Mouse (Mus musculus): ENCODE results near the gene Ephb2. TPM values are rescaled to one million over a fixed set of nuclear protein-coding genes. Genes with fewer than 3 reads are reported as not detected.

The Ephb2 gene
- polyA plus RNA-seq, 1 experiment: 0.20 TPM

GRCm38 (mm10) chr4:136701236-136701635, 134.6 kb downstream of the Ephb2 start:
- H3K27me3 ChIP-seq (replicated peaks): peaks cover 59% of the 10 kb centered on the region
- peaks cover 40% of the 10 kb centered on the region for H3K4me1 ChIP-seq
- no peaks in the 10 kb centered on the region for H3K36me3 ChIP-seq (replicated peaks; ENCODE audit: low read length)
- H3K9me3 ChIP-seq: no peaks in the 10 kb centered on the region
- H3K4me3 ChIP-seq (replicated peaks): no peak overlapping the region
- TF ChIP-seq FLI1 (IDR thresholded peaks at IDR 0.05; ENCODE audit: low read length) (no peak), GATA1 (IDR thresholded peaks at IDR 0.05; ENCODE audit: borderline replicate concordance, low read length) (no peak)

GRCm38 (mm10) chr4:136699084-136699450, 136.7 kb downstream of the Ephb2 start:
- H3K4me3 ChIP-seq (replicated peaks): no peak overlapping the region
- no peaks in the 10 kb centered on the region for H3K9me3 ChIP-seq
- peaks cover 41% of the 10 kb centered on the region for H3K4me1 ChIP-seq
- H3K36me3 ChIP-seq (replicated peaks; ENCODE audit: low read length): no peaks in the 10 kb centered on the region
- TF ChIP-seq FLI1 (IDR thresholded peaks at IDR 0.05; ENCODE audit: low read length) (no peak), GATA1 (IDR thresholded peaks at IDR 0.05; ENCODE audit: borderline replicate concordance, low read length) (no peak)
- H3K27me3 ChIP-seq (replicated peaks): peaks cover 54% of the 10 kb centered on the region

DNA sequence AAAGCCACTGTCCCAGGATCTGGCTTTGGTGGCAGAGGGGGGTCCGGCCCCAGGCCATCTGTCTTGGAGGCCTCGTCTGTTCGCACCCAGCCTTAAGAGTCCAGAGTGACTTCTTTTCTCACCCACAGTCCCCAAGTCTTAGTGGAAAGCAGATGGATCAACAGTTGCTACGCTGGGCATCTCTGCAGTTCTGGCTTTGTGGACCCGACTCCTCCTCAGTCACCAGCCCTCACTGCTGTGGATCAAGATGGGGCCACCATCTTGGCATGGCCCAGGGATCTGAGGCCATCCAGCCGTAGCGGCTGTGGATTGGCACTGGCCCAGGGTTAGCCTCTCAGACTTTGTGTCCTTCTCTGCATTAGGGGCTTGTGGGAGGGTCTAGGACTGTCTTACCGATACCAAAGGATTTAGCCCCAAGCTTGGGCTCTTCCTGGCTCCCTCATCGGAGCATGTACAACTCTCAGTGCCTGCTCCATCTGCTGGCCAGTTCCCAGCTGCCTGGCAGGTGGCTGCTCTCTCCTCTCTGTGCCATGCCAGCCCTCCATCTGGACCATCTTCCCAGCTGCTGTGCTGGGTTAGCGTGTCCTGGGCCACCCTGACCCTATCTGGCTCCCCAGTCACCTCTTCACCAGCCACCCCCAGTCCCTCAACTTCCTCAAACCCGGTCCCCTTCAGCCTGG, 137.2 kb downstream of the Ephb2 start:
- TF ChIP-seq FLI1 (IDR thresholded peaks at IDR 0.05; ENCODE audit: low read length) (no peak), GATA1 (IDR thresholded peaks at IDR 0.05; ENCODE audit: borderline replicate concordance, low read length) (no peak)

DNA sequence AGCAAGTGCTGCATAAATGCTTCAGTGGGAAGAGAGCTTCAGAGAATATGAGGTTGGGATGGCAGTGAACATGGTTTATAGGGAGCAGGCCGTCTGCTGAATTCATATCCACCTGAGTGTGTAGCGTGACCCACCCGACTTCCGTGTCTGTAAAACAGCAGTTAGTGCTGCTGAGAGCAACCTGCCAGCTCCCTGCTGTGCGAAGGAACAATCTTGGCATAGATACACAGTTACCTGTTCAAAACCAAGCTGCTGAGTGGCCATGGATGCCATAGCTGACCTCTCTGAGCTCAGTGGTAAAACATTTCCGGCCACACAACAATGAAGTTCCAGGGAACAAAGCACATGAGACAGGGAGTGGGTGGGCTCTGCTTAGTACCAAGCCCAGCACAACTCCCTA, 138.5 kb downstream of the Ephb2 start:
- TF ChIP-seq GATA1 (IDR thresholded peaks at IDR 0.05; ENCODE audit: borderline replicate concordance, low read length): no peak
- TF ChIP-seq FLI1 (IDR thresholded peaks at IDR 0.05; ENCODE audit: low read length): no peak
- peaks cover 38% of the 10 kb centered on the region for H3K4me1 ChIP-seq
- H3K27me3 ChIP-seq (replicated peaks): peaks cover 47% of the 10 kb centered on the region
- no peak overlapping the region for H3K4me3 ChIP-seq (replicated peaks)
- H3K9me3 ChIP-seq: no peaks in the 10 kb centered on the region
- H3K36me3 ChIP-seq (replicated peaks; ENCODE audit: low read length): no peaks in the 10 kb centered on the region

More for the DNA sequence above, 137.2 kb downstream of the Ephb2 start:
- Histone ChIP-seq H3K4me1 (peaks cover 41% of the 10 kb centered on the region), H3K36me3 (replicated peaks; ENCODE audit: low read length) (no peaks in the 10 kb centered on the region), H3K27me3 (replicated peaks) (peaks cover 55% of the 10 kb centered on the region), H3K4me3 (replicated peaks) (no peak overlapping the region), H3K9me3 (no peaks in the 10 kb centered on the region)

- peaks cover 5% of the 10 kb centered on the region for H3K9me3 ChIP-seq
- TF ChIP-seq GATA1 (IDR thresholded peaks at IDR 0.05; ENCODE audit: borderline replicate concordance, low read length): no peak
- TF ChIP-seq FLI1 (IDR thresholded peaks at IDR 0.05; ENCODE audit: low read length): no peak
- no peaks in the 10 kb centered on the region for H3K36me3 ChIP-seq (replicated peaks; ENCODE audit: low read length)
- peaks cover 37% of the 10 kb centered on the region for H3K4me1 ChIP-seq
- H3K4me3 ChIP-seq (replicated peaks): no peak overlapping the region
- H3K27me3 ChIP-seq (replicated peaks): peaks cover 51% of the 10 kb centered on the region
Observed at GRCm38 (mm10) chr4:136696381-136696925, 139.3 kb downstream of the Ephb2 start.

- H3K4me1 ChIP-seq: peaks cover 39% of the 10 kb centered on the region
- H3K27me3 ChIP-seq (replicated peaks): peaks cover 46% of the 10 kb centered on the region
- TF ChIP-seq GATA1 (IDR thresholded peaks at IDR 0.05; ENCODE audit: borderline replicate concordance, low read length) (no peak), FLI1 (IDR thresholded peaks at IDR 0.05; ENCODE audit: low read length) (no peak)
- no peaks in the 10 kb centered on the region for H3K36me3 ChIP-seq (replicated peaks; ENCODE audit: low read length)
- no peak overlapping the region for H3K4me3 ChIP-seq (replicated peaks)
- peaks cover 5% of the 10 kb centered on the region for H3K9me3 ChIP-seq
Observed at GRCm38 (mm10) chr4:136695696-136696095, 140.1 kb downstream of the Ephb2 start.

GRCm38 (mm10) chr4:136690034-136690433, 145.8 kb downstream of the Ephb2 start:
- peaks cover 5% of the 10 kb centered on the region for H3K9me3 ChIP-seq
- H3K4me1 ChIP-seq: peaks cover 21% of the 10 kb centered on the region
- TF ChIP-seq FLI1 (IDR thresholded peaks at IDR 0.05; ENCODE audit: low read length) (no peak), GATA1 (IDR thresholded peaks at IDR 0.05; ENCODE audit: borderline replicate concordance, low read length) (no peak)
- H3K27me3 ChIP-seq (replicated peaks): peaks cover 31% of the 10 kb centered on the region
- no peaks in the 10 kb centered on the region for H3K36me3 ChIP-seq (replicated peaks; ENCODE audit: low read length)
- no peak overlapping the region for H3K4me3 ChIP-seq (replicated peaks)

GRCm38 (mm10) chr4:136688113-136688512, 147.7 kb downstream of the Ephb2 start:
- H3K9me3 ChIP-seq: peaks cover 5% of the 10 kb centered on the region
- no peaks in the 10 kb centered on the region for H3K36me3 ChIP-seq (replicated peaks; ENCODE audit: low read length)
- TF ChIP-seq FLI1 (IDR thresholded peaks at IDR 0.05; ENCODE audit: low read length): no peak
- no peak for TF ChIP-seq GATA1 (IDR thresholded peaks at IDR 0.05; ENCODE audit: borderline replicate concordance, low read length)
- H3K4me1 ChIP-seq: peaks cover 35% of the 10 kb centered on the region
- H3K4me3 ChIP-seq (replicated peaks): no peak overlapping the region
- peaks cover 20% of the 10 kb centered on the region for H3K27me3 ChIP-seq (replicated peaks)

DNA sequence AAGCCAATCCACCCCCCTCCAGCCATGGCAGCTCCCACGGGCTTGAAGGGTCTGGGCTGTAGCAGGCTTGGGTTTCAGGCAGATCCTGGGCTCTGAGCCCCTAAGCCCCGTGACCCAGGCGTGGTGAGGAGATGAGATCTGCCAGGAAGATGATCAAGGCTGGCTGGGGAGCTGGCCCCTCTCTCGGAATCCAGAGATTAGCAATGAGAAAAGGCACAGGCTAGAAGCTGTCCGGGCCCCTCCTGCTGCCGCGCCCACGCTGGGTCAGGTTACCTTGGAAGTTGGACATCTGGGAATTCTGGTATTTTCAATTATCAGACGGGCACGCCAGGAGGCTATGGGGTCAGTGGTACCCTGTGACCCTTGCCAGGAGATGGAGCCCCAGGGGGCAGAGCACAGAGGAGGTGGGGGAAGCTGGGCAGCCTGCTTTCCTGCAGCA, 150.3 kb downstream of the Ephb2 start:
- TF ChIP-seq GATA1 (IDR thresholded peaks at IDR 0.05; ENCODE audit: borderline replicate concordance, low read length) (no peak), FLI1 (IDR thresholded peaks at IDR 0.05; ENCODE audit: low read length) (no peak)
- no peak overlapping the region for H3K4me3 ChIP-seq (replicated peaks)
- H3K27me3 ChIP-seq (replicated peaks): peaks cover 10% of the 10 kb centered on the region
- H3K36me3 ChIP-seq (replicated peaks; ENCODE audit: low read length): no peaks in the 10 kb centered on the region
- H3K9me3 ChIP-seq: no peaks in the 10 kb centered on the region
- H3K4me1 ChIP-seq: peaks cover 52% of the 10 kb centered on the region

- TF ChIP-seq FLI1 (IDR thresholded peaks at IDR 0.05; ENCODE audit: low read length) (no peak), GATA1 (IDR thresholded peaks at IDR 0.05; ENCODE audit: borderline replicate concordance, low read length) (no peak)
- Histone ChIP-seq H3K27me3 (replicated peaks) (peaks cover 4% of the 10 kb centered on the region), H3K4me3 (replicated peaks) (no peak overlapping the region), H3K9me3 (no peaks in the 10 kb centered on the region), H3K4me1 (peaks cover 57% of the 10 kb centered on the region), H3K36me3 (replicated peaks; ENCODE audit: low read length) (no peaks in the 10 kb centered on the region)
Observed at GRCm38 (mm10) chr4:136684485-136684884, 151.3 kb downstream of the Ephb2 start.
